Mouse (Mus musculus) gastrocnemius, postnatal 25 days (tissue): ENCODE results near the gene Togaram1. TPM values are rescaled to one million over a fixed set of nuclear protein-coding genes. Genes with fewer than 3 reads are reported as not detected.

Source experiments
- DNase-seq: peaks from one replicate; pipeline ENCODE4 v3.0.0; 2022
- total RNA-seq, 2 experiments: library from RNA; stranded (reverse); gene quantifications; 1 replicate in 1 of 2; 2 replicates in 1 of 2; pipeline ENCODE4 v1.2.3; 2021

Gene Togaram1
- total RNA-seq, 2 experiments from 2014 or later, result 7.3 to 8.3 TPM

- no peak for DNase-seq
Observed at GRCm38 (mm10) chr12:65048799-65049198, 83.2 kb downstream of the Togaram1 start.

DNA sequence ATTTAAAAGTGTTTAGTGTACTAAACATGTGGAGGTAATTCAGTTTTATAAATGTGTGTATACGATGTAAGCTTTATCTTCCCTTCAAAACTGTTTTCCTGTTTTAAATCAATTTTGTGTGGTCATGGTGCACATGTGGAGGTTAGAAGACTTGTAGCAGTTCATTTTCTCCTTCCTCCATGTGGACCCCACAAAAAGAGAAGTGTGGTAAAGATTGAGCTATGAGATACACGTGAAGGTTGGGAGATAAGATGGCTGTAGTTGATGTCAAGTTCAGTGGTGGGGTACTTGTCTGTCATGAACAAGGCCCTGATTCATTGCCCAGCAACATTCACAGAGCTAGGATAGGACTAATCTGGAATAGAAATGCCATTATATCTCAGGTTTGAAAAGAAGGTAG lies 92.6 kb downstream of the Togaram1 start:
- no peak for DNase-seq

GRCm38 (mm10) chr12:65061082-65061481 lies 95.5 kb downstream of the Togaram1 start:
- DNase-seq, result no peak

GRCm38 (mm10) chr12:65065241-65065640 lies 99.6 kb downstream of the Togaram1 start:
- no peak for DNase-seq

DNA sequence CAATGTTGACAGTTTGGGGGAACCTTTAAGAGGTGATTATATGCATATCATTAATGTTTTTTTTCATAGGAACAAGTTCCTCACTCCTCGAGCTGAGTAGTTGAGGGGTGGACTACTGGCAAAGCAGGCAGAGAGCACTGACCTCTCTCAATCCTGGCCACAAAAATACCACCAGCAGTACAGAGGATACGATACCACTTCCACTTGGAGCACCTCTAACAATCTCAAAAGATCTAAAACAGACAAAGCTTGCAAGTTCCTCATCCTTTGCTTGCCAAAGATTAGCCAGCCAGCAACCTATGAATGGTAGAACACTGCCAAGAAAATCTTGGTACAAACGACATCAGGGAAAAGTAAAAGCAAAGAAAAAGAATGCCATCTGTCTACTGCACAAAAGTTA lies 100.6 kb downstream of the Togaram1 start:
- no peak for DNase-seq

DNA sequence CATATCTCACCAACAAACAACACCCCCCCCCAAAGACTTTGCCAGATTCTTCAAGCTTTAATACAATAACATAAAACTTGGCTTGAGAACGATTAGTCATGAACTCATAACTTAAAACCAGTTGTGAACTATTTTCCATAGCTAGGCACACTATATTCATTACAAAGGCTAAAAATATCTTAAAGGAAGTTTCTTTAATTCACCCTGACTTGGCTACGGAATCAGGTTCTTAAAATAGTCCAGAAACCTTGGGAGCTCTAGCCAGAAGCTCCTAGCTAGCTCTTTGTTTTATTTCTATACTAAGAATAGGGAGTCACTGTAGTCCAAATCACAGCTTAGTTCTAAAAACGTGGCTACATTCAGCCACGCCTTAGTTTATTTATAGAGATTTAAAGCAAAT lies 102.8 kb downstream of the Togaram1 start:
- DNase-seq, result no peak

Other genes starting within 250 kb of the Togaram1 start
- 1 to 10 TPM; 2.0 to 3.3 TPM for gene Gm527, start 47.9 kb upstream of the Togaram1 start, total RNA-seq
- gene Klhl28, start 270 bp upstream of the Togaram1 start, total RNA-seq, result 1 to 10 TPM; 8.7 to 9.1 TPM
- gene Prpf39, start 70.5 kb downstream of the Togaram1 start, total RNA-seq, result 10 to 100 TPM; 12.0 to 12.2 TPM
- gene Fkbp3, start 108.2 kb downstream of the Togaram1 start, total RNA-seq, result 100 to 1,000 TPM; 177 to 185 TPM
- gene Fancm, start 109.8 kb downstream of the Togaram1 start, total RNA-seq, result 1 to 10 TPM; 1.6 to 3.4 TPM
- under 1 TPM; 0.41 to 0.48 TPM for gene Mis18bp1, start 206.8 kb downstream of the Togaram1 start, total RNA-seq